Mouse (Mus musculus): ENCODE results near the gene Sox5.

GRCm38 (mm10) chr6:144175590-144175989 is 606.2 kb downstream of the Sox5 start:
- TF ChIP-seq POLR2A (IDR thresholded peaks at IDR 0.05; ENCODE audit: low read depth, low read length) (no peak), USF1 (IDR thresholded peaks at IDR 0.05; ENCODE audit: low read depth, low read length) (no peak), MAX (IDR thresholded peaks at IDR 0.05; ENCODE audit: low read length) (no peak), EP300 (IDR thresholded peaks at IDR 0.05; ENCODE audit: low read length) (no peak), HCFC1 (IDR thresholded peaks at IDR 0.05; ENCODE audit: low read depth, low read length) (no peak), CTCF (conservative IDR thresholded peaks at IDR 0.05 in 1 of 2, IDR thresholded peaks at IDR 0.05 in 1 of 2; ENCODE audit: low read depth in 2 of 2, low read length in 2 of 2) (no peak), MYC (IDR thresholded peaks at IDR 0.05; ENCODE audit: low read depth, low read length) (no peak), MAFK (IDR thresholded peaks at IDR 0.05; ENCODE audit: insufficient replicate concordance, low read length) (no peak), MXI1 (IDR thresholded peaks at IDR 0.05; ENCODE audit: low read depth, low read length) (no peak)

All from CH12.LX (cell line).